Mouse (Mus musculus) left cerebral cortex, postnatal 25 days (tissue): ENCODE data around the gene Atp6v0c. TPM values are rescaled to one million over a fixed set of nuclear protein-coding genes. Genes with fewer than 3 reads are reported as not detected.
"Not testable (repeated sequence)": the region's sequence is repeated elsewhere in the genome, so short reads cannot be mapped to it uniquely, and the experiment has no call there.

Source experiments
- DNase-seq, 2 experiments: peaks; one replicate each; pipeline ENCODE4 v3.0.0; 2022; ENCODE audit warnings: low spot score in 2 of 2, mixed read lengths in 1 of 2
- intact Hi-C: fragments of 180-260 bp; cut with DNase I; formaldehyde crosslinking; loops from one replicate; pipeline ENCODE4 v1.15.1; 2025
- total RNA-seq, 2 experiments: library from RNA; stranded (reverse); gene quantifications; 2 replicates each; pipeline ENCODE4 v1.2.3; 2021

Gene Atp6v0c
- total RNA-seq, 2 experiments from 2014 or later = 1,342 to 1,424 TPM

- intact Hi-C loops, DNase-seq: not testable (repeated sequence)
Measured at GRCm38 (mm10) chr17:24132919-24133318, 36.6 kb downstream of the Atp6v0c start.

GRCm38 (mm10) chr17:24131570-24131969 is 37.9 kb downstream of the Atp6v0c start:
- intact Hi-C loops = no loop called here
- DNase-seq = no peak

- DNase-seq, intact Hi-C loops: not testable (repeated sequence)
Measured at GRCm38 (mm10) chr17:24129246-24129645, 40.3 kb downstream of the Atp6v0c start.

GRCm38 (mm10) chr17:24127592-24127991 is 41.9 kb downstream of the Atp6v0c start:
- DNase-seq = no peak
- intact Hi-C loops = no loop called here

- intact Hi-C loops = no loop called here
- no peak for DNase-seq
Measured at GRCm38 (mm10) chr17:24126801-24127200, 42.7 kb downstream of the Atp6v0c start.

- intact Hi-C loops = no loop called here
- no peak for DNase-seq
Measured at GRCm38 (mm10) chr17:24119446-24119845, 50.1 kb downstream of the Atp6v0c start.

Other genes starting within 250 kb of the Atp6v0c start
- not detected for gene Sbp, start 228.0 kb downstream of the Atp6v0c start, total RNA-seq
- not detected for gene Sbpl, start 214.4 kb downstream of the Atp6v0c start, total RNA-seq
- under 1 TPM; 0.30 to 0.44 TPM for gene Prss30, start 189.1 kb downstream of the Atp6v0c start, total RNA-seq
- gene Prss22, start 171.6 kb downstream of the Atp6v0c start, total RNA-seq = 1 to 10 TPM; 1.2 to 1.6 TPM
- gene Prss27, start 131.6 kb downstream of the Atp6v0c start, total RNA-seq = not detected
- gene Kctd5, start 96.2 kb downstream of the Atp6v0c start, total RNA-seq = 10 to 100 TPM; 25.7 to 27.0 TPM
- gene Pdpk1, start 18.8 kb downstream of the Atp6v0c start, total RNA-seq = 100 to 1,000 TPM; 109 to 112 TPM
- 10 to 100 TPM; 25.9 to 28.3 TPM for gene Amdhd2, start 5.9 kb downstream of the Atp6v0c start, total RNA-seq
- gene Tbc1d24, start 35.9 kb upstream of the Atp6v0c start, total RNA-seq = 10 to 100 TPM; 63.7 to 68.9 TPM
- 10 to 100 TPM in 1 of 2 experiments, 1 to 10 TPM in 1; 9.8 to 10.8 TPM for gene Ntn3, start 39.8 kb upstream of the Atp6v0c start, total RNA-seq
- gene Tedc2, start 51.1 kb upstream of the Atp6v0c start, total RNA-seq = 1 to 10 TPM; 9.2 to 10.0 TPM
- gene Ccnf, start 81.8 kb upstream of the Atp6v0c start, total RNA-seq = 1 to 10 TPM; 6.5 to 6.9 TPM
- 1 to 10 TPM; 1.2 to 1.4 TPM for gene Abca17, start 181.4 kb upstream of the Atp6v0c start, total RNA-seq
- 10 to 100 TPM; 78.7 to 81.7 TPM for gene Abca3, start 182.2 kb upstream of the Atp6v0c start, total RNA-seq
- gene Rnps1, start 244.9 kb upstream of the Atp6v0c start, total RNA-seq = 100 to 1,000 TPM; 134 to 138 TPM